Mouse (Mus musculus) bone marrow macrophage, adult 2 months (primary cell): Measurements from ENCODE around the gene Anxa4. TPM values are rescaled to one million over a fixed set of nuclear protein-coding genes. Genes with fewer than 3 reads are reported as not detected.
A peak's percentile ranks its signal among the peaks of the same experiment; 100 is the strongest.

Experiments used
- H3K27ac ChIP-seq: 2 replicates; pipeline ENCODE4 v1.5.1; 2012; ENCODE audit warnings: low read depth, low read length; ENCODE audit not compliant: insufficient read depth
- H3K4me1 ChIP-seq: 2 replicates; pipeline ENCODE4 v1.6.1; 2012; ENCODE audit warnings: low read length; ENCODE audit not compliant: control insufficient read depth, insufficient read depth
- H3K4me3 ChIP-seq: 2 replicates; pipeline ENCODE4 v1.5.1; 2012; ENCODE audit warnings: mild to moderate bottlenecking, low read length, moderate library complexity; ENCODE audit not compliant: insufficient read depth
- CTCF ChIP-seq: IDR thresholded peaks from 2 replicates; pipeline ENCODE4 v1.5.1; 2012; ENCODE audit warnings: low read depth, mild to moderate bottlenecking, low read length, moderate library complexity
- POLR2A ChIP-seq: IDR thresholded peaks from 2 replicates; pipeline ENCODE4 v1.6.1; 2012; ENCODE audit warnings: mild to moderate bottlenecking, low read depth, low read length, borderline replicate concordance
- polyA plus RNA-seq: library from polyadenylated mRNA; stranded (reverse); fragments of >200 nt; gene quantifications from 2 replicates; pipeline ENCODE4 v1.2.4, GENCODE M21; 2012; ENCODE audit not compliant: missing spikeins, insufficient read depth, insufficient read length

The Anxa4 gene
- polyA plus RNA-seq, 1 experiment: 305 TPM

DNA sequence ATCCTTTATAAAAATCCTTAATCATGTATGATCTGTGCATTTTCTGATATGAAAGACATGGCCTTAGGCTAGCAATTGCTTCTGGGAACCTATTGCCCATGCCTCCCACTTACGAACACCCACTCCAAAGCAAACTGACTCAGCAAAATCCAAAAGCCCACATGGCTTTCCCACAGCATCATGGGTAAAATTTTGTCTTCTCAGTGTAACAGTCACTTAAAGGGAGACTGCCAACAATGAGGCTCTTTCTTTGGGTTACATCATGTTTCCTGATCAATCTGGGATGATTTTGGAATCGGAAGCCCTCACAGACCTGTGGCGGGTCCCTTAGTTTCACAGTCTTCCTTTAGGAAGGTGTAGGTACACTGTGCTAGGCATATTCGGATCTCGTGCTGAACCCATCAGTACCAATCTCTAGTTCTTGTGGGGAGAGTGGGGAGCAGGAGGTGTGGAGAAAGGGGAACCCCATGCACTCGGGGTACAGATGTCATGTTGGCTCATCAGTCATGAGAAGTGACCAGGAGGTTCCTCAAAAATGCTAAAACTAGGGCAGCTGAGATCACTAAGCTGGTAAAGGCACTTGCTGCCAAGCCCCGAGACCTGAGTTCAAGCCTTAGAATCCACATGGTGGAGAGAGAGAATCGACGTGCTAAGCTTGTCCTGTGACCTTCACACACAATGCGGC is 14.3 kb downstream of the Anxa4 start:
- no peak for TF ChIP-seq POLR2A
- no peak for TF ChIP-seq CTCF
- Histone ChIP-seq H3K4me3 (no peak overlapping the region), H3K4me1 (peaks cover 72% of the 10 kb centered on the region), H3K27ac (peak overlapping the region; percentile 88)

GRCm38 (mm10) chr6:86777181-86777580 is 16.2 kb downstream of the Anxa4 start:
- TF ChIP-seq CTCF (no peak), POLR2A (no peak)

GRCm38 (mm10) chr6:86776706-86777071 is 16.7 kb downstream of the Anxa4 start:
- Histone ChIP-seq H3K4me3 (no peak overlapping the region), H3K27ac (0 out of 2 replicates have a peak overlapping the region, but pooled peaks have one; percentile 15)

More at GRCm38 (mm10) chr6:86777181-86777580, 16.2 kb downstream of the Anxa4 start:
- no peak overlapping the region for H3K4me3 ChIP-seq
- H3K4me1 ChIP-seq: peaks cover 79% of the 10 kb centered on the region
- H3K27ac ChIP-seq: 0 out of 2 replicates have a peak overlapping the region, but pooled peaks have one; percentile 15

DNA sequence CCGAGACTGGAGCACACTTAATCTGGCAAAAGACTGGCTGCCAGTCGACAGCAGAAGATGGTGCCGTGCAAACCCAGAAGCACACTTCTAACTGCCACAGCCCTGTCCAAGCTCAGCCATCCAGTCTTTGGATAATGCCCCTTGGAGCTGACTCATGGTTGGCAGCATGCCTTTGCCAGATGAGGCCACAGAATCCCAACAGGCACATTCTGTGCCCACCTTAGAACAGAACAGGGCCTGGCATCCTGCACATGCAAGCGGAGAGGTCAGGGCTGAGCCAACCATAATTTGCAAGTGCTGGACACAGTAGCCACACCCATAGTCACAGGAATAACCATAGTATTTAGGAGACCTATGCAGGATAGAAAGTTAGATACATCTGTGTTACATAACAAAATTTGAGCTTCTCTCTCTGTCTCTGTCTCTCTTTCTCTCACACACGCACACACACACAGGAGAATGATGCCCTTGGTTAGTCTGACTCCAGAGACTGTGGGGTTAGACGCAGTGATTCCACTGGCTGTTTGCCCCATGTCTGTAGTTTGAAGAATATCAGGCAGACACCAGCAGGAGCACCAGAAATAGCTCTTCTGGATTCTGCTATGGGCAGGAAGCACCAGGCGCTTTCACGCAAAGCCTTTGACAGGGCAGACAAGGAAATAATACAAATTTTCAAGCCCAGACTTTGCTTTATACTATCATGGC is 17.2 kb downstream of the Anxa4 start:
- H3K4me3 ChIP-seq: no peak overlapping the region
- TF ChIP-seq CTCF (no peak), POLR2A (no peak)
- H3K4me1 ChIP-seq: peaks cover 79% of the 10 kb centered on the region
- 0 out of 2 replicates have a peak overlapping the region, but pooled peaks have one; percentile 5 for H3K27ac ChIP-seq

More at GRCm38 (mm10) chr6:86776706-86777071, 16.7 kb downstream of the Anxa4 start:
- TF ChIP-seq POLR2A (no peak), CTCF (no peak)
- peaks cover 79% of the 10 kb centered on the region for H3K4me1 ChIP-seq

DNA sequence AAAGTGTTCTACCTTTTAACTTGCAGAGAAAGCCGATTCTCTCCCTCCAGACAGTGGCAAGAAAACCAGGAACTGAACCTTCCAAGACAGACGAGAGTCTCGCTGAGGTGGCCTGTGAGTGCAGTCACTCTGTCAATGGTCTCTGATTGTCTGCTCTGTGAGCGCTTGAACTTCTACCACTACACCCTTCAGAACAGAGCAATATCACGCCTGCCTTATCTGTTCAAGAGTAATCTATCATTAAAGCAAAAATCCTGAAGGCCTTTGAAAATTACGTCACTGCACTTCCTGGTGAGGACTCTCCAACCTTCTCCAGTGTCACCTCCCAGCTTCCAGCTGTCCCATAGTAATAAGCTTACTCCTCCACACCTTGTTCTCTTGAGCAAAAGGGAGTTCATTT is 18.4 kb downstream of the Anxa4 start:
- no peak for TF ChIP-seq CTCF
- no peak for TF ChIP-seq POLR2A

DNA sequence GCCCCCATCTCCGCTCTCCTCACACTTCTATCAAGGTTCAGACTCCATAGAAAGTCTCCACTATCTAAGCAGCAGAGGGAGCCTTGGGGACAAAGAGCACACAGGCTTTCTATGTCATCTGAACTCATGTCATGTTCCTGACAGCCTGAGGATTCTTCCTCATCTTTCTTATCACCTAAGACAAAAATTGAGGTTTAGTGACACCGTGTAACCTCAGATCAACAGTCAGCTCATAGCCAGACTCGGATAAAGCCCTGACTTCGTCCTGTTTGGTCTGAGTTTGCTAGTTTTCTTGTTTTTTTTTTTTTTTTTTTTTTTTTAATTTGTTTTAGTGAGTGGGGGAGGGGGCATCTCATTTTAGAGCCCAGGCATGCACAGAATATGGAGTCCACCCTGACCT is 19.6 kb downstream of the Anxa4 start:
- TF ChIP-seq POLR2A (no peak), CTCF (no peak)
- Histone ChIP-seq H3K4me1 (peaks cover 84% of the 10 kb centered on the region), H3K4me3 (no peak overlapping the region), H3K27ac (no peak overlapping the region)

More for the DNA sequence above, 18.4 kb downstream of the Anxa4 start:
- Histone ChIP-seq H3K4me1 (peaks cover 85% of the 10 kb centered on the region), H3K4me3 (no peak overlapping the region), H3K27ac (no peak overlapping the region)

GRCm38 (mm10) chr6:86772631-86773030 is 20.8 kb downstream of the Anxa4 start:
- peak overlapping the region; percentile 48 for H3K4me3 ChIP-seq
- peaks cover 83% of the 10 kb centered on the region for H3K4me1 ChIP-seq
- TF ChIP-seq POLR2A (no peak), CTCF (no peak)
- H3K27ac ChIP-seq: peak overlapping the region; percentile 97

- H3K4me1 ChIP-seq: peaks cover 58% of the 10 kb centered on the region
- TF ChIP-seq CTCF (no peak), POLR2A (no peak)
- no peak overlapping the region for H3K27ac ChIP-seq
- no peak overlapping the region for H3K4me3 ChIP-seq
Measured at GRCm38 (mm10) chr6:86768938-86769337, 24.4 kb downstream of the Anxa4 start.

DNA sequence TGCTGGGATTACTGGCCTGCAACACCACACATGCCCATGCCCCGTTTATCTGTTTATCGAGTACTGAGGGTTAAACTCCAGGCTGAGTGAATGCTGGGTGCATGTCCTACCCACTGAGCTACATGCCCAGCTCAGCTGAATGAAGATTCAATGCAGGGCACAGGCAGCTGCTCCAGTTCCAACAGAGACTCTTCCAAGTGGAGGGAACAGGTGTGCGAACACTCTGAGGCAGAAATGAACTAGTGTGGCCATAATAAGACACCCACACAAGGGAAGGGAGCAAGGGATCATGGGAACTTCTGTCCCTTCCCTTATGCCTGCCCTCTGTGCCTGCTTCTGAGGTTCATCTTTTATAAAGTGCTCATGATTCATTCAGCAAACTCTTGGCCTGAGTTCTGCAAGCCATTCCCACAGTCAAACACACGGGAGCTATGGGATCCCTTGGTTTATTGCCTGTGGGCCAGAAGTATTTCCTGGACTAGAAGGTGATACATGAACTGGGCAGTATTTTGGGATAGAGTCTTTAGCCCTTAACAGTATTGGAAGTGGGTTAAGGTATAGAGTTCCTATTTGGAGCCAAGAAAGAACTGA is 25.1 kb downstream of the Anxa4 start:
- H3K27ac ChIP-seq: no peak overlapping the region
- no peak overlapping the region for H3K4me3 ChIP-seq
- peaks cover 51% of the 10 kb centered on the region for H3K4me1 ChIP-seq
- no peak for TF ChIP-seq POLR2A
- TF ChIP-seq CTCF: no peak

DNA sequence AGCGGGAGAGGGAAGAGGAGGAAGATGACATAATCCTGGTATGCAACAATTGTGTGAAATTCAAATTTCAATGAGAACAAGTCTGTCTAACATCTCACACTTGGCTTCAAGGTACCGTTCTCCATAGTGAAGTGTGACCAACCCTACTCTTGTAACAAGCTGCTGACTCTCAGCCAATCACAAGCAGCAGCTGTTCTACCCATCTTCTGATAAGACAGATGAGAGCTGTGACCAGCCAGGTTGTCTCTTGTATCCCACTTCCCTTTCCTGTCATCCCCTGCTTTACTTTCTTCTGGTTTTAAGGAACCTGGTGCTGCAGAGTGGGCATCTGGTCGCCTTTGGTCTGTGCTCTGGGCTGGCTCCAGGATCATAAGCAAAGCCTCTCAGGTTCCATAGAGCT is 25.9 kb downstream of the Anxa4 start:
- TF ChIP-seq POLR2A (no peak), CTCF (no peak)
- H3K4me1 ChIP-seq: peaks cover 46% of the 10 kb centered on the region

More for the DNA sequence above, 25.9 kb downstream of the Anxa4 start:
- no peak overlapping the region for H3K27ac ChIP-seq
- no peak overlapping the region for H3K4me3 ChIP-seq
